Mouse (Mus musculus): ENCODE measurements around the gene Flt4. TPM values are rescaled to one million over a fixed set of nuclear protein-coding genes. Genes with fewer than 3 reads are reported as not detected.

Gene Flt4
- total RNA-seq, 1 experiment, result 4.3 TPM

DNA sequence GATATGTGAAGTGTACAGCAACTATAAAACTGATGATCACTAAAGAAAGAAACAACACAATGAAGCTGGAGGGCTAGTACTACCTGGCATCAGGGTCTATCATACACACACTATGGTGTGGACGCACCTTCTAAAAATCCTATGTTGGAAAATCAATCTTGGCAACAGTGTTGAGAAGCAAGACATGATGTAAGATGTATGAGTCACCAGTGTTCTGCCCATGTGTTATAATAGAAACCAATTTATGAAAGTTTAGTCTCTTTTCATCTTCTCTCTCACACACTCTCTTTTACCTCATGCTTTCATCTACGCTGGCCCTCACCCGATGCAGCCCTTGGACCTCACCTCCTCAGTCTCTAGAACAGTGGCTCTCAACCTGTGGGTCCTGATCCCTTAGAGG, 86.0 kb downstream of the Flt4 start:
- Histone ChIP-seq H3K4me3 (ENCODE audit: insufficient read depth in 1 of 2, low read depth in 1 of 2, low read length in 2 of 2, poor library complexity in 1 of 2, severe bottlenecking in 1 of 2) (no peak overlapping the region), H3K4me1 (ENCODE audit: control insufficient read depth in 2 of 2, insufficient read depth in 2 of 2, low read length in 2 of 2, poor library complexity in 1 of 2) (peaks cover 2% of the 10 kb centered on the region in 2 experiments; a peak in 1 of 4 replicates), H3K27ac (ENCODE audit: insufficient read depth, low read depth, low read length, poor library complexity, severe bottlenecking) (no peak overlapping the region), H3K36me3 (ENCODE audit: control insufficient read depth, insufficient read depth, low read length, poor library complexity, severe bottlenecking) (peaks cover 5% of the 10 kb centered on the region), H3K9ac (ENCODE audit: insufficient read depth, low read depth, low read length, poor library complexity, severe bottlenecking) (no peak overlapping the region), H3K9me3 (ENCODE audit: control insufficient read depth, insufficient read depth, low read depth, low read length) (no peaks in the 10 kb centered on the region)
- no peak for TF ChIP-seq HCFC1 (IDR thresholded peaks at IDR 0.05; ENCODE audit: borderline replicate concordance, insufficient read depth, low read length)
- TF ChIP-seq ZNF384 (IDR thresholded peaks at IDR 0.05; ENCODE audit: low read depth, low read length), result no peak
- no peak for TF ChIP-seq CHD2 (IDR thresholded peaks at IDR 0.05; ENCODE audit: low read depth, low read length)
- no peak for TF ChIP-seq ZC3H11A (IDR thresholded peaks at IDR 0.05; ENCODE audit: borderline replicate concordance, low read depth, low read length)
- no peak for TF ChIP-seq MAFK (IDR thresholded peaks at IDR 0.05; ENCODE audit: insufficient read depth, low read depth, low read length)
- DNase-seq (ENCODE audit: low read depth, low spot score), result no peak
- in situ Hi-C loops (cut with MboI; ENCODE audit: low sequenced_read_pairs in 2 of 2, unreplicated experiment in 2 of 2), result no loop called here

- no peaks in the 10 kb centered on the region for H3K9me3 ChIP-seq (ENCODE audit: control insufficient read depth, insufficient read depth, low read depth, low read length)
- H3K9ac ChIP-seq (ENCODE audit: insufficient read depth, low read depth, low read length, poor library complexity, severe bottlenecking), result no peak overlapping the region; the same call in 1 of the 2 replicates
- no peak for TF ChIP-seq HCFC1 (IDR thresholded peaks at IDR 0.05; ENCODE audit: borderline replicate concordance, insufficient read depth, low read length)
- no peak for TF ChIP-seq CHD2 (IDR thresholded peaks at IDR 0.05; ENCODE audit: low read depth, low read length)
- H3K36me3 ChIP-seq (ENCODE audit: control insufficient read depth, insufficient read depth, low read length, poor library complexity, severe bottlenecking), result peaks cover 5% of the 10 kb centered on the region
- H3K4me1 ChIP-seq (ENCODE audit: control insufficient read depth in 2 of 2, insufficient read depth in 2 of 2, low read length in 2 of 2, poor library complexity in 1 of 2), result peaks cover 2% of the 10 kb centered on the region in 2 experiments; a peak in 1 of 4 replicates
- H3K4me3 ChIP-seq (ENCODE audit: insufficient read depth in 1 of 2, low read depth in 1 of 2, low read length in 2 of 2, poor library complexity in 1 of 2, severe bottlenecking in 1 of 2), result no peak overlapping the region
- DNase-seq (ENCODE audit: low read depth, low spot score), result no peak
- in situ Hi-C loops (cut with MboI; ENCODE audit: low sequenced_read_pairs in 2 of 2, unreplicated experiment in 2 of 2), result no loop called here
- H3K27ac ChIP-seq (ENCODE audit: insufficient read depth, low read depth, low read length, poor library complexity, severe bottlenecking), result no peak overlapping the region
Observed at GRCm38 (mm10) chr11:49695695-49696094, 86.6 kb downstream of the Flt4 start.

DNA sequence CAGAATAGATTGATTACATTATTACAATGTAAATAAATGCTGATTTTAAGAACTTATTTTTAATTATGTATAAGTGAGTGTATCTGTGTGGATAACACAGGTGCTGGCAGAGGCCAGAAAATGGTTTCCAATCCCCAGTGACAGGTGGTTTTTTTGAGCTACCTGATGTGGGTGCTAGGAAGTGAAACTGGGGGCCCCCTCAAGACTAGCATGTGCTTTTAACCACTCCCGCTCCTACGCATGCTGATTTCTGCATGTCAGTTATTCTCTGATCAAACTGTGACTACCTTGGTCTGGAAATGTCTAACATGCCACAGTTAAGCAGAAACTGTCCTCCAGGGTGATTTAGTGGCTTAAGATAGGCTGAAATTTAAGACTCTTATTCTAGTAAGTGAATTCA, 87.4 kb downstream of the Flt4 start:
- peaks cover 2% of the 10 kb centered on the region in 2 experiments; a peak in 1 of 4 replicates for H3K4me1 ChIP-seq (ENCODE audit: control insufficient read depth in 2 of 2, insufficient read depth in 2 of 2, low read length in 2 of 2, poor library complexity in 1 of 2)
- peaks cover 5% of the 10 kb centered on the region for H3K36me3 ChIP-seq (ENCODE audit: control insufficient read depth, insufficient read depth, low read length, poor library complexity, severe bottlenecking)
- no peaks in the 10 kb centered on the region for H3K9me3 ChIP-seq (ENCODE audit: control insufficient read depth, insufficient read depth, low read depth, low read length)
- no peak overlapping the region for H3K4me3 ChIP-seq (ENCODE audit: insufficient read depth in 1 of 2, low read depth in 1 of 2, low read length in 2 of 2, poor library complexity in 1 of 2, severe bottlenecking in 1 of 2)
- DNase-seq (ENCODE audit: low read depth, low spot score), result no peak
- H3K9ac ChIP-seq (ENCODE audit: insufficient read depth, low read depth, low read length, poor library complexity, severe bottlenecking), result no peak overlapping the region
- H3K27ac ChIP-seq (ENCODE audit: insufficient read depth, low read depth, low read length, poor library complexity, severe bottlenecking), result no peak overlapping the region
- in situ Hi-C loops (cut with MboI; ENCODE audit: low sequenced_read_pairs in 2 of 2, unreplicated experiment in 2 of 2), result no loop called here
- TF ChIP-seq HCFC1 (IDR thresholded peaks at IDR 0.05; ENCODE audit: borderline replicate concordance, insufficient read depth, low read length), result no peak
- TF ChIP-seq CHD2 (IDR thresholded peaks at IDR 0.05; ENCODE audit: low read depth, low read length), result no peak
- TF ChIP-seq ZNF384 (IDR thresholded peaks at IDR 0.05; ENCODE audit: low read depth, low read length), result no peak
- no peak for TF ChIP-seq ZC3H11A (IDR thresholded peaks at IDR 0.05; ENCODE audit: borderline replicate concordance, low read depth, low read length)
- TF ChIP-seq MAFK (IDR thresholded peaks at IDR 0.05; ENCODE audit: insufficient read depth, low read depth, low read length), result no peak

GRCm38 (mm10) chr11:49697779-49698178, 88.7 kb downstream of the Flt4 start:
- Histone ChIP-seq H3K4me1 (ENCODE audit: control insufficient read depth in 2 of 2, insufficient read depth in 2 of 2, low read length in 2 of 2, poor library complexity in 1 of 2) (peaks cover 2% of the 10 kb centered on the region in 2 experiments; a peak in 1 of 4 replicates), H3K4me3 (ENCODE audit: insufficient read depth in 1 of 2, low read depth in 1 of 2, low read length in 2 of 2, poor library complexity in 1 of 2, severe bottlenecking in 1 of 2) (no peak overlapping the region), H3K36me3 (ENCODE audit: control insufficient read depth, insufficient read depth, low read length, poor library complexity, severe bottlenecking) (peaks cover 8% of the 10 kb centered on the region), H3K9ac (ENCODE audit: insufficient read depth, low read depth, low read length, poor library complexity, severe bottlenecking) (no peak overlapping the region), H3K9me3 (ENCODE audit: control insufficient read depth, insufficient read depth, low read depth, low read length) (no peaks in the 10 kb centered on the region), H3K27ac (ENCODE audit: insufficient read depth, low read depth, low read length, poor library complexity, severe bottlenecking) (no peak overlapping the region)
- in situ Hi-C loops (cut with MboI; ENCODE audit: low sequenced_read_pairs in 2 of 2, unreplicated experiment in 2 of 2), result no loop called here
- TF ChIP-seq MAFK (IDR thresholded peaks at IDR 0.05; ENCODE audit: insufficient read depth, low read depth, low read length) (no peak), CHD2 (IDR thresholded peaks at IDR 0.05; ENCODE audit: low read depth, low read length) (no peak), HCFC1 (IDR thresholded peaks at IDR 0.05; ENCODE audit: borderline replicate concordance, insufficient read depth, low read length) (no peak), ZC3H11A (IDR thresholded peaks at IDR 0.05; ENCODE audit: borderline replicate concordance, low read depth, low read length) (no peak), ZNF384 (IDR thresholded peaks at IDR 0.05; ENCODE audit: low read depth, low read length) (no peak)
- no peak for DNase-seq (ENCODE audit: low read depth, low spot score)

- Histone ChIP-seq H3K36me3 (ENCODE audit: control insufficient read depth, insufficient read depth, low read length, poor library complexity, severe bottlenecking) (peaks cover 8% of the 10 kb centered on the region), H3K27ac (ENCODE audit: insufficient read depth, low read depth, low read length, poor library complexity, severe bottlenecking) (no peak overlapping the region), H3K4me3 (ENCODE audit: insufficient read depth in 1 of 2, low read depth in 1 of 2, low read length in 2 of 2, poor library complexity in 1 of 2, severe bottlenecking in 1 of 2) (no peak overlapping the region), H3K9me3 (ENCODE audit: control insufficient read depth, insufficient read depth, low read depth, low read length) (no peaks in the 10 kb centered on the region), H3K4me1 (ENCODE audit: control insufficient read depth in 2 of 2, insufficient read depth in 2 of 2, low read length in 2 of 2, poor library complexity in 1 of 2) (peaks cover 2% of the 10 kb centered on the region in 2 experiments; a peak in 1 of 4 replicates), H3K9ac (ENCODE audit: insufficient read depth, low read depth, low read length, poor library complexity, severe bottlenecking) (no peak overlapping the region)
- DNase-seq (ENCODE audit: low read depth, low spot score), result no peak
- TF ChIP-seq ZC3H11A (IDR thresholded peaks at IDR 0.05; ENCODE audit: borderline replicate concordance, low read depth, low read length), result no peak
- TF ChIP-seq MAFK (IDR thresholded peaks at IDR 0.05; ENCODE audit: insufficient read depth, low read depth, low read length), result no peak
- no peak for TF ChIP-seq HCFC1 (IDR thresholded peaks at IDR 0.05; ENCODE audit: borderline replicate concordance, insufficient read depth, low read length)
- no peak for TF ChIP-seq ZNF384 (IDR thresholded peaks at IDR 0.05; ENCODE audit: low read depth, low read length)
- TF ChIP-seq CHD2 (IDR thresholded peaks at IDR 0.05; ENCODE audit: low read depth, low read length), result no peak
- in situ Hi-C loops (cut with MboI; ENCODE audit: low sequenced_read_pairs in 2 of 2, unreplicated experiment in 2 of 2), result no loop called here
Observed at GRCm38 (mm10) chr11:49699079-49699478, 90.0 kb downstream of the Flt4 start.
